Mouse (Mus musculus): ENCODE results near the gene Dusp8. TPM values are rescaled to one million over a fixed set of nuclear protein-coding genes. Genes with fewer than 3 reads are reported as not detected.

The Dusp8 gene
- polyA plus RNA-seq, 1 experiment from 2014 or later, result 6.4 TPM

DNA sequence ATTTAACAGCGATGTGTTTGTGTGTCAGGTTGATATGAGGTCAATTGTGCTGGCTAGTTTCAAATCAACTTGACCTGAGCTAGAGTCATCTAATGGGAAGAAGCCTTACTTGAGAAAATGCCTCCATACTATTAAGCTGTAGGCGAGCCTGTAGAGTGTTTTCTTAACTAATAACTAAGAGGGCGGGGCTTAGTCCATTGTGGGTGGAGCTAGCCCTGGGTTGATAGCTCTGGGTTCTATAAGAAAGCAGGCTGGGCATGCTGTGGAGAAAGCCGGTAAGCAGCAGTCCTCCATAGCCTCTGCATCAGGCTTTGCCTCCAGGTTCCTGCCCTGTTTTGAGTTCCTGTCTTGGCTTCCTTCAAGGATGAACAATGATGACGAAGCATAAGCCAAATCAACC, 9.1 kb upstream of the Dusp8 start:
- H3K27ac ChIP-seq (ENCODE audit: low read length), result no peak overlapping the region
- H3K9ac ChIP-seq (ENCODE audit: low read length), result no peak overlapping the region
- H3K4me3 ChIP-seq (replicated peaks; ENCODE audit: low read length), result no peak overlapping the region
- H3K27me3 ChIP-seq (ENCODE audit: control insufficient read depth, insufficient read depth, low read length), result no peaks in the 10 kb centered on the region
- H3K36me3 ChIP-seq (ENCODE audit: control insufficient read depth, insufficient read depth, low read length), result no peaks in the 10 kb centered on the region
- no peak overlapping the region for H3K4me2 ChIP-seq (ENCODE audit: low read depth, low read length)
- H3K9me3 ChIP-seq (replicated peaks; ENCODE audit: control insufficient read depth, low read length), result no peaks in the 10 kb centered on the region
- no peak for ATAC-seq (ENCODE audit: insufficient read depth, low FRiP score)
- whole genome bisulfite sequencing, result 49% methylated on average over 5 of the region's 5 CpGs
- H3K4me1 ChIP-seq (ENCODE audit: control insufficient read depth, insufficient read depth, low read length), result no peaks in the 10 kb centered on the region

- Histone ChIP-seq H3K4me3 (replicated peaks; ENCODE audit: low read length) (no peak overlapping the region), H3K4me2 (ENCODE audit: low read depth, low read length) (no peak overlapping the region), H3K4me1 (ENCODE audit: control insufficient read depth, insufficient read depth, low read length) (peaks cover 16% of the 10 kb centered on the region), H3K9ac (ENCODE audit: low read length) (no peak overlapping the region), H3K27ac (ENCODE audit: low read length) (no peak overlapping the region), H3K27me3 (ENCODE audit: control insufficient read depth, insufficient read depth, low read length) (peaks cover 32% of the 10 kb centered on the region), H3K9me3 (replicated peaks; ENCODE audit: control insufficient read depth, low read length) (no peaks in the 10 kb centered on the region), H3K36me3 (ENCODE audit: control insufficient read depth, insufficient read depth, low read length) (no peaks in the 10 kb centered on the region)
- 9% methylated on average over 9 of the region's 9 CpGs for WGBS
- peak; percentile 66; the same call in 1 of the 2 replicates for ATAC-seq (ENCODE audit: insufficient read depth, low FRiP score)
These were observed 2.1 kb upstream of the Dusp8 start for GRCm38 (mm10) chr7:142097776-142098175.

DNA sequence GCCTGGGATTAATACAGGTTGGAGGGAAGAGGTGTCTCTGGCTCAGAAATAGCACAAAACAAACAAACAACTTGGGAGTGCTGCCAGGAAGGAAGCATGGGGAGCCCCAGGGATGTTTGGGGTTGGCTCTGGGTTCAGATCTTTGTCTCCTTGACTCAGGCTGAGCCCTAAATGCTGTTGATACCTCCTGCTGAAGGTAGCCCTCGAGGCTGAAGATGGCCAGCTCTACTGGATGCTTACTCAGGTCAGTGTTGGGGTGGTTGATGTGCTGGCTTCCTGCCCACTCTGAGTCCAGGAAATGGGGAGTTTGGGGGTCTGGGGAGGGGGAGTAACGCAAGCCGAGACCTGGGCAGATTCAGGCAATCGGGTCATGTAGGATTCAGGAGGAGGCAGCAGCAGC, 1.1 kb upstream of the Dusp8 start:
- no peak overlapping the region for H3K4me3 ChIP-seq (replicated peaks; ENCODE audit: low read length)
- H3K36me3 ChIP-seq (ENCODE audit: control insufficient read depth, insufficient read depth, low read length), result no peaks in the 10 kb centered on the region
- 71% methylated on average over 4 of the region's 4 CpGs for WGBS
- peaks cover 32% of the 10 kb centered on the region for H3K27me3 ChIP-seq (ENCODE audit: control insufficient read depth, insufficient read depth, low read length)
- H3K9ac ChIP-seq (ENCODE audit: low read length), result no peak overlapping the region
- ATAC-seq (ENCODE audit: insufficient read depth, low FRiP score), result no peak
- no peak overlapping the region for H3K27ac ChIP-seq (ENCODE audit: low read length)
- H3K4me2 ChIP-seq (ENCODE audit: low read depth, low read length), result no peak overlapping the region
- peaks cover 16% of the 10 kb centered on the region for H3K4me1 ChIP-seq (ENCODE audit: control insufficient read depth, insufficient read depth, low read length)
- H3K9me3 ChIP-seq (replicated peaks; ENCODE audit: control insufficient read depth, low read length), result no peaks in the 10 kb centered on the region

DNA sequence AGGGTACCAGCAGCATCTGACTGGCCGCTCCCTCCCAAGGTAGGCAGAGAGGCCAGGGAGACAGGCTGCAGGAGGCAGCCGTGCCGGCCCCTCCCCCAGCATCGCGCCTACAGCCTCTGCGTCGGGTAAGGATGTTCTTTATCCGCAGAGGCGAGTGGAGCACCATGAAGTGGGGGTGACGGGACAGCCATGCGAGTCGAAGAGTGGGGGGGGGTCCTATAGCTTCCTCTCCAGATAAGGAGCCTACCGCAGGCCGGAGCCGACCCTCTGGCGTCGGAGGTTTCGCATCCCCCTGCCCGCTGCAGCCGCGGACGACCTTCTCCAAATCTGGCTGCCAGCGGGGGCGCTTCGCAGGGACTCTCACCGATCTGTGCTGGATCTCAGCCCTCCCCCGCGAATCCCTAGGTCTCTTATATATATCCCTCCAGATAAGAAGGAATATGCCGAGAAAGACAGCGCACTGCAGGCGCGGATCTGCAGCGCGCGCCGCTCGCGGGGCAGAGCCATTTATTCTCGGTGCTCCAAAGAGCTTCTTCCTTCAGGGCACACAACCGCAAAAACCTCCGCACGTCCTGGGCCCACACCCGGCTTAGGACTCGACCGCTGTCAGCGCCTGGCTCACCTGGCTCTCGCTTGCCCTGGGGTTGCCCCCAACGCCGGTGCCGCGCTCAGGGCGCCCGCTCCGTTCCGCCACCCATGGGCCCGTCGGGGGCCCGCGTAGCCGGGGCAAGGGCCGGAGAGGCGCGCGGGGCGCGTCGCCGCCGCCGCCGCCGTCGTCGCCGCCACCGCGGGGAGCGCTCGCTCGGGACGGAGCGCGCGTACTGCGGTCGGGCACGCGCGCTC, 1.1 kb downstream of the Dusp8 start:
- peak; percentile 48 for ATAC-seq (ENCODE audit: insufficient read depth, low FRiP score)
- H3K36me3 ChIP-seq (ENCODE audit: control insufficient read depth, insufficient read depth, low read length), result no peaks in the 10 kb centered on the region
- H3K27ac ChIP-seq (ENCODE audit: low read length), result peak overlapping the region; percentile 44; the same call in 1 of the 2 replicates
- peak overlapping the region; percentile 87 for H3K9ac ChIP-seq (ENCODE audit: low read length)
- no peaks in the 10 kb centered on the region for H3K9me3 ChIP-seq (replicated peaks; ENCODE audit: control insufficient read depth, low read length)
- H3K27me3 ChIP-seq (ENCODE audit: control insufficient read depth, insufficient read depth, low read length), result peaks cover 32% of the 10 kb centered on the region
- WGBS, result 1% methylated on average over 80 of the region's 89 CpGs
- peak overlapping the region; percentile 76 for H3K4me3 ChIP-seq (replicated peaks; ENCODE audit: low read length)
- H3K4me2 ChIP-seq (ENCODE audit: low read depth, low read length), result peak overlapping the region; percentile 93
- peaks cover 16% of the 10 kb centered on the region for H3K4me1 ChIP-seq (ENCODE audit: control insufficient read depth, insufficient read depth, low read length)

DNA sequence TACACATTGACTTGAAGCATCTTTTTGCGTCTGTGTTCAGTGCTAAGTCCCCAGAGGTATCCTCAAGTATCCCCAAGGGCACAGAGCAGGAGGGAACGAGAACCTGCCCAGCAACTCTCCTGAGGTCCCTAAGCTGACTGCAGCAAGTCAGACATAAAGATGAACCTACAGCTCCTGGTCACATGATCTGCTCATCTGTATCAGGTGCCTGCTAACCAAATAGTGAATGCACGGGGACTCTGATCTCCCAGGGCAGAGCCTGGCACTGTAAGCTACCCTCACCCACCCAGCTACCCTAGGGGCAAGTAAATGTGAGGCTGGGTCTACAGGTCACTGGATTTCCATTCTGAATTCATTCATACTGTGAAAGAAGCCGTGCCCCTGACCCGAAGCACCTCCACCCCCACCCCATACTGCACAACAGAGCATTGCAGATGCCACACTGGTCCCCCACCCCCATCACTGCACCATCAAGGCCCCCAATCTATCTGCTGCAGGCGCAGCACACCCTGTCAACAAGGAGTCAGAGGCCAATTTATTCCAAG, 1.9 kb downstream of the Dusp8 start:
- H3K9ac ChIP-seq (ENCODE audit: low read length), result peak overlapping the region; percentile 87

DNA sequence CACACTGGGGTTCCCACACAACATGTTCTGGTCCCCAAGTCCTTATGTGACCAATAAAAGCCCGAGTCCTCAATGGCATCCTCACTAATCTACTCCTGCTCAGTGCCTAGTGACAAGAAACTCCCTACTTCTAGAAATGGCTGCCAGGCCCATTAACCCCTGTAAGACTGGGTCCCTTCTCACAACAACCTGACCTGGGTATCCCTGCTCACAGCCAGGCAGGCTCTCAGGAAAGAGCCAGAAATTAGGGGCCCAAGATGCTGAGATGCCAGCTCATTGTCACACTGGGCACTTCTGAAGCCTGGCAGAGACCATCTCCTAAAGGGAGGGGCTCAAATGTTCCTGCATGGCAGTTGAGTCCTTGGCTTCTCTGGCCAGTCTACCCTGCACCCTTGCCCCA, 2.7 kb downstream of the Dusp8 start:
- no peaks in the 10 kb centered on the region for H3K36me3 ChIP-seq (ENCODE audit: control insufficient read depth, insufficient read depth, low read length)
- 55% methylated on average over 1 of the region's 1 CpGs for WGBS
- no peak overlapping the region for H3K27ac ChIP-seq (ENCODE audit: low read length)
- H3K4me3 ChIP-seq (replicated peaks; ENCODE audit: low read length), result peak overlapping the region; percentile 76; the same call in 1 of the 2 replicates
- ATAC-seq (ENCODE audit: insufficient read depth, low FRiP score), result no peak
- H3K9me3 ChIP-seq (replicated peaks; ENCODE audit: control insufficient read depth, low read length), result no peaks in the 10 kb centered on the region
- H3K4me1 ChIP-seq (ENCODE audit: control insufficient read depth, insufficient read depth, low read length), result peaks cover 26% of the 10 kb centered on the region
- H3K27me3 ChIP-seq (ENCODE audit: control insufficient read depth, insufficient read depth, low read length), result peaks cover 32% of the 10 kb centered on the region
- H3K9ac ChIP-seq (ENCODE audit: low read length), result no peak overlapping the region
- no peak overlapping the region for H3K4me2 ChIP-seq (ENCODE audit: low read depth, low read length)

More for the DNA sequence above, 1.9 kb downstream of the Dusp8 start:
- no peak for ATAC-seq (ENCODE audit: insufficient read depth, low FRiP score)
- WGBS, result 32% methylated on average over 6 of the region's 6 CpGs
- no peaks in the 10 kb centered on the region for H3K9me3 ChIP-seq (replicated peaks; ENCODE audit: control insufficient read depth, low read length)
- peak overlapping the region; percentile 93 for H3K4me2 ChIP-seq (ENCODE audit: low read depth, low read length)
- H3K27me3 ChIP-seq (ENCODE audit: control insufficient read depth, insufficient read depth, low read length), result peaks cover 32% of the 10 kb centered on the region
- H3K4me3 ChIP-seq (replicated peaks; ENCODE audit: low read length), result peak overlapping the region; percentile 76
- no peak overlapping the region for H3K27ac ChIP-seq (ENCODE audit: low read length)
- H3K36me3 ChIP-seq (ENCODE audit: control insufficient read depth, insufficient read depth, low read length), result no peaks in the 10 kb centered on the region
- H3K4me1 ChIP-seq (ENCODE audit: control insufficient read depth, insufficient read depth, low read length), result peaks cover 20% of the 10 kb centered on the region

- Histone ChIP-seq H3K9ac (ENCODE audit: low read length) (no peak overlapping the region), H3K9me3 (replicated peaks; ENCODE audit: control insufficient read depth, low read length) (no peaks in the 10 kb centered on the region), H3K4me3 (replicated peaks; ENCODE audit: low read length) (no peak overlapping the region), H3K27me3 (ENCODE audit: control insufficient read depth, insufficient read depth, low read length) (peaks cover 27% of the 10 kb centered on the region), H3K4me2 (ENCODE audit: low read depth, low read length) (no peak overlapping the region), H3K36me3 (ENCODE audit: control insufficient read depth, insufficient read depth, low read length) (no peaks in the 10 kb centered on the region), H3K4me1 (ENCODE audit: control insufficient read depth, insufficient read depth, low read length) (peaks cover 26% of the 10 kb centered on the region), H3K27ac (ENCODE audit: low read length) (no peak overlapping the region)
- no peak for ATAC-seq (ENCODE audit: insufficient read depth, low FRiP score)
- WGBS, result 13% methylated on average over 4 of the region's 4 CpGs
These were observed 3.8 kb downstream of the Dusp8 start for GRCm38 (mm10) chr7:142091848-142092247.

DNA sequence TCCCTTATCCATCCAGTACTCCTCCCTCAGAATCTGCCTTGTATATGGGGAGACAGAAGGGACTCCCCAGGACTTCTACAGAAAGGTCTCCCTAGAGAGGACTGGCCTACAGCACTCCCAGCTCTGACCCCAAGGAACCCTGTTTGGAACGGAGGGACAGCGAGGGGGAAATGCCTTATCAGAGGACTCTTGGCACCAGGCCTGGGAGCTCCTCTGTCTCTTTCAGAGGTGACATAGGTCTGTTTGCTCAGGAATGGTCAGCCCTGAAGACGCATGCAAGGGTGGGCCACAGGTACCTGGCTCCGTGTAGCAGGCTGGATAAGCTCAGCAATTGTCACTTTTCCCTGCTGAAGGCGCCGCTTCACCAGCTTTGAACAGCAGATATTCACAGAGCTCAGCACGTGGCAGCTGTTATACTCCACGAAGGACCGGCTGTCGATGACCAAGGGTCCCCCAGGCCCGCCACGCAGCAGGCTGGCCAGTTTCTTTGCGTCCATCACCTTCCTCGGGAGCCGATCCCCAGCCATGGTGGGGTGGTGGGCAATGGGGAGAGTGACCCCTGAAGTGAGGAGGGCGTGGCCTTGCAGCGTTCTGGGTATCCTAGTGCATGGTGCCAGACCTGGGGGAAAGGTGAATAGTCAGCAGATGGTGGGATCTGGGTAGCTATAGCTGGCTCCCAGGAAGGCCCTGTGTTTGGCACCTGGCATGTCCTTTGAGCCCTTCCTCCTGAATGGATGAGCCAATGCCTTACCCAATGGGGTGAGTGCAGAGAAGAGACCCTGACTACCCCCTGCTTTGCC, 5.8 kb downstream of the Dusp8 start:
- Histone ChIP-seq H3K27me3 (ENCODE audit: control insufficient read depth, insufficient read depth, low read length) (peaks cover 17% of the 10 kb centered on the region), H3K4me2 (ENCODE audit: low read depth, low read length) (no peak overlapping the region), H3K36me3 (ENCODE audit: control insufficient read depth, insufficient read depth, low read length) (no peaks in the 10 kb centered on the region), H3K4me3 (replicated peaks; ENCODE audit: low read length) (no peak overlapping the region), H3K9me3 (replicated peaks; ENCODE audit: control insufficient read depth, low read length) (no peaks in the 10 kb centered on the region), H3K4me1 (ENCODE audit: control insufficient read depth, insufficient read depth, low read length) (peaks cover 23% of the 10 kb centered on the region), H3K27ac (ENCODE audit: low read length) (no peak overlapping the region), H3K9ac (ENCODE audit: low read length) (no peak overlapping the region)
- no peak for ATAC-seq (ENCODE audit: insufficient read depth, low FRiP score)
- WGBS, result 56% methylated on average over 17 of the region's 17 CpGs

DNA sequence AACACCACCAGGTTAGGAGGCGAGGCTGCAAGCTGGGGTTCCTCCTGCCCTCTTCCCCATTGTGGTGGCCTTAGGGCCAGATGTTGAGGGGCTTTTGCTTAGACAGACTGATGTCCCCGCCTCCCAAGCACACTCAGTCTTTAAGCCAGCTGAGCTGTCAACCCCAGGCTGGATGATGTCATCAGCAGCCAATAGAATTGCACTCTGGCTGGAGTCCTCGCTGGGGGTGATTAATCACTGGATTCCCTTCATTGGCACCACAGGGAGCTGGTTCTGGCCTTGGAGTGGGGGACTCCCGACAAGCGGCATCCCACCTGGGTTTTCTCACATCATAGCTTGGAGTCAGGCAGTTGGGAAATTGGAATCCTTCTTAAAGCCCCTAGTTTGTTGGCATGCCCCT, 6.8 kb downstream of the Dusp8 start:
- no peaks in the 10 kb centered on the region for H3K36me3 ChIP-seq (ENCODE audit: control insufficient read depth, insufficient read depth, low read length)
- 5% methylated on average over 5 of the region's 5 CpGs for WGBS
- no peak overlapping the region for H3K27ac ChIP-seq (ENCODE audit: low read length)
- H3K9me3 ChIP-seq (replicated peaks; ENCODE audit: control insufficient read depth, low read length), result no peaks in the 10 kb centered on the region
- H3K4me3 ChIP-seq (replicated peaks; ENCODE audit: low read length), result no peak overlapping the region
- H3K9ac ChIP-seq (ENCODE audit: low read length), result no peak overlapping the region
- ATAC-seq (ENCODE audit: insufficient read depth, low FRiP score), result peak; percentile 53
- H3K4me2 ChIP-seq (ENCODE audit: low read depth, low read length), result no peak overlapping the region
- H3K27me3 ChIP-seq (ENCODE audit: control insufficient read depth, insufficient read depth, low read length), result peaks cover 11% of the 10 kb centered on the region; the same call in 1 of the 2 replicates
- H3K4me1 ChIP-seq (ENCODE audit: control insufficient read depth, insufficient read depth, low read length), result peaks cover 23% of the 10 kb centered on the region
